Mouse (Mus musculus) adrenal gland, adult 2 months (tissue): ENCODE results near the gene Adal. TPM values are rescaled to one million over a fixed set of nuclear protein-coding genes. Genes with fewer than 3 reads are reported as not detected.

Source experiments
- DNase-seq: peaks from one replicate; pipeline ENCODE4 v3.0.0; 2021
- polyA plus RNA-seq: library from polyadenylated mRNA; depleted of rRNA; stranded (reverse); fragments of >200 nt; gene quantifications from 2 replicates; pipeline ENCODE4 v1.2.3, GENCODE M21; 2012; rRNA removed
- total RNA-seq, 2 experiments: library from RNA; stranded (reverse); gene quantifications; 2 replicates each; pipeline ENCODE4 v1.2.3; 2021

The Adal gene
- total and polyA plus RNA-seq, 3 experiments, result 12.8 to 20.6 (median 19.1) TPM

DNA sequence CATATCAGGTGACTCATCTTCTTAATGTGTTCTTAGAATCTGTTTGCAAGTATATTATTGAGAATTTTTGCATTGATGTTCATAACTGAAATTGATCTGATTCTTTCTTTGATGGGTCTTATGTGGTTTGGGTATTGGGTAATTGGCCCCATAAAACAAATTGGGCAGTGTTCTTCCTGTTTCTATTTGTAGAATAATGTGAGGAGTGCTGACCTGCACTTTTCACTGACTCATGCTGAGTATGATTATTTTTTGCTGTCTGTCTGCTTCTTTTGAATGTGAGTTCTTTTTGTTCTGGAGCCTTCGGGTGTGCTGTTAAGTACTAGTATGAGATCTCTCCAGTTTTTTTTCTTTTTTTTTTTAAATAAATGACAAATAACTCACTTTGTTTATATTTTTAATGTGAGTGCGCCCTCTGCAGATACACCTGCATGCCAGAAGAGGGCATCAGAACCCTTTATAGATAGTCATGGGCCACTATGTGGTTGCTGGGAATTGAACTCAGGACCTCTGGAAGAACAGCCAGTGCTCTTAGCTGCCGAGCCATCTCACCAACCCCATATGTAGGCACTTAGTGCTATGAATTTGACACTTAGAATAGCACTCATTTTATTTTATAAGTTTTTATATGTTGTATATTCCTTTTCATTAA lies 38.7 kb downstream of the Adal start:
- no peak for DNase-seq

GRCm38 (mm10) chr2:121183431-121183830 lies 43.2 kb downstream of the Adal start:
- no peak for DNase-seq

DNA sequence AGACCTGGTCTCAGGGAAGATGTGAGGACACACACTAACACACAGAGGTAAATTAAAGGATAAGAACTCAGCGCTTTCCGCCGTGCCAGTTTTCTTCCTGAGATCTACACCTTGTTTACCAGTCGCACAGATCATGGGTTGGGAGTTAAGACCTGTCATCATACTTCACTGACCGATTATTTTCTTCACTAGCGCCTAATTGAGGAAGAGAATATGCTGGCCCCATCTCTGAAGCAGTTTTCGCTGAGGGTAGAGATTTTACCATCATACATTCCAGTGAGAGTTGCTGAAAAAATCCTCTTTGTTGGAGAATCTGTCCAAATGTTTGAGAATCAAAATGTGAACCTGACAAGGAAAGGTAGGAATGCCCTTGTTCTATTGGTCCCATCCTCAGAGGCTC lies 43.9 kb downstream of the Adal start:
- DNase-seq, result no peak

DNA sequence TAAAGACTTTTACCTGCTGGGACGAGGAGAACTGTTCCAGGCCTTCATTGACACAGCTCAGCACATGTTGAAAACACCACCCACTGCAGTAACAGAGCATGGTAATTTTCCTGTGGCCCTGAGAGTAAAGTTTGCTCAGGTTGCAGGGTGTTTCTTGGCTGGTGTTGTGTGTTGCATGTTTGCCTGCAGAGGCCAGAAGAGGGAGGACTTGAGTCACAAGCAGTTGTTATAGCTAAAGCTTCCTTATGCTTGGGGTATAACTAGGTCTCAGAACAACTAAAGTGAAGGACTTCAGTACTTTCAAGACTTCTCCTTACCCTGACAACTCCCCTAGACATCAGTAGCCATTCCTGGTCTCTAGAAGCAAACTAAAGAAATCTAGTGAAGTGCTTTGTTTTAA lies 48.3 kb downstream of the Adal start:
- DNase-seq, result no peak

GRCm38 (mm10) chr2:121195466-121195865 lies 55.2 kb downstream of the Adal start:
- DNase-seq, result no peak

DNA sequence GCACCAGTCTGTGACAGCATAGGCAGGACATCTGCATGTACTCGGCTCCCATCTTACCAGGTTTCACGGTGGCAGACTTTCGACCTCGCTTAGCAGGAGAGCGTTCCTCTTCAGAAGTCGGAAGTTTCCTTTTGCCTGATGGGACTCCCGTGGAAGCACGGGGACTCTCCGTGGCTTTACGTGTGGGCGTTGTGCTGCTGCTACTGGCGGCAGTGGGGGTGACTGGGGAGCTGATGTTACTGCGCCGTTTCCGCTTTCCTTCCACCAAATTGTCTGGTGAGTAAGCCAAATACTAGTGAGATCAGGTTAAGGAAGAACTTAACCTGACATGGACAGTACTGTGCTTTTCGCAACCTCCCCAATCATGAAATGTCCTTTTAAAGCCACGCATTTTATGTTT lies 64.0 kb downstream of the Adal start:
- no peak for DNase-seq

Other genes starting within 250 kb of the Adal start
- gene Ubr1, start 169.7 kb upstream of the Adal start, total RNA-seq, result 10 to 100 TPM; 31.5 to 32.8 TPM
- gene Ubr1, start 169.7 kb upstream of the Adal start, polyA plus RNA-seq, result 23.7 and 30.3 TPM in 2 replicates
- 10 to 100 TPM; 11.9 to 28.5 TPM for gene Tmem62, start 163.4 kb upstream of the Adal start, total RNA-seq
- 9.2 and 13.4 TPM in 2 replicates for gene Tmem62, start 163.4 kb upstream of the Adal start, polyA plus RNA-seq
- gene Ccndbp1, start 132.0 kb upstream of the Adal start, total RNA-seq, result 10 to 100 TPM; 43.7 to 44.8 TPM
- gene Ccndbp1, start 132.0 kb upstream of the Adal start, polyA plus RNA-seq, result 9.7 and 13.7 TPM in 2 replicates
- gene Epb42, start 103.4 kb upstream of the Adal start, total RNA-seq, result under 1 TPM in 1 of 2 experiments, not detected in 1; 0.17 TPM
- not detected in 2 replicates for gene Epb42, start 103.4 kb upstream of the Adal start, polyA plus RNA-seq
- under 1 TPM in 1 of 2 experiments, not detected in 1; 0.12 TPM for gene Tgm5, start 54.6 kb upstream of the Adal start, total RNA-seq
- gene Tgm5, start 54.6 kb upstream of the Adal start, polyA plus RNA-seq, result not detected in 2 replicates
- not detected for gene Tgm7, start 30.6 kb upstream of the Adal start, total RNA-seq
- gene Tgm7, start 30.6 kb upstream of the Adal start, polyA plus RNA-seq, result not detected in 2 replicates
- gene Lcmt2, start 225 bp downstream of the Adal start, total RNA-seq, result 10 to 100 TPM in 1 of 2 experiments, 1 to 10 TPM in 1; 7.0 to 11.8 TPM
- 17.9 and 18.1 TPM in 2 replicates for gene Lcmt2, start 225 bp downstream of the Adal start, polyA plus RNA-seq
- gene Tubgcp4, start 30.2 kb downstream of the Adal start, total RNA-seq, result 10 to 100 TPM; 38.6 to 42.4 TPM
- 28.4 and 42.1 TPM in 2 replicates for gene Tubgcp4, start 30.2 kb downstream of the Adal start, polyA plus RNA-seq
- gene Zscan29, start 30.7 kb downstream of the Adal start, total RNA-seq, result 10 to 100 TPM; 13.5 to 19.6 TPM
- gene Zscan29, start 30.7 kb downstream of the Adal start, polyA plus RNA-seq, result 2.6 and 3.1 TPM in 2 replicates
- 10 to 100 TPM; 52.2 to 67.9 TPM for gene Trp53bp1, start 131.0 kb downstream of the Adal start, total RNA-seq
- 25.1 and 33.4 TPM in 2 replicates for gene Trp53bp1, start 131.0 kb downstream of the Adal start, polyA plus RNA-seq
- gene Map1a, start 149.2 kb downstream of the Adal start, total RNA-seq, result 10 to 100 TPM in 1 of 2 experiments, 1 to 10 TPM in 1; 5.1 to 12.1 TPM
- 2.4 and 4.2 TPM in 2 replicates for gene Map1a, start 149.2 kb downstream of the Adal start, polyA plus RNA-seq
- gene Ppip5k1, start 215.0 kb downstream of the Adal start, total RNA-seq, result 10 to 100 TPM; 51.4 to 56.9 TPM
- gene Ppip5k1, start 215.0 kb downstream of the Adal start, polyA plus RNA-seq, result 36.7 and 41.0 TPM in 2 replicates
- gene Ckmt1, start 217.3 kb downstream of the Adal start, total RNA-seq, result 10 to 100 TPM in 1 of 2 experiments, 1 to 10 TPM in 1; 6.9 to 14.2 TPM
- gene Ckmt1, start 217.3 kb downstream of the Adal start, polyA plus RNA-seq, result 9.2 and 11.5 TPM in 2 replicates
- under 1 TPM in 1 of 2 experiments, not detected in 1; 0.31 TPM for gene Strc, start 246.7 kb downstream of the Adal start, total RNA-seq
- gene Strc, start 246.7 kb downstream of the Adal start, polyA plus RNA-seq, result 0.07 and 0.16 TPM in 2 replicates